Mouse (Mus musculus) stomach, embryonic 16.5 days (tissue): ENCODE results near the gene Cend1. TPM values are rescaled to one million over a fixed set of nuclear protein-coding genes. Genes with fewer than 3 reads are reported as not detected.

Experiments
- ATAC-seq: fragments of 200-750 bp; cut with Nextera tagmentation; 2 replicates; pipeline ENCODE4 v1.8.0; 2017; ENCODE audit warnings: moderate number of reproducible peaks, moderate TSS enrichment; ENCODE audit not compliant: insufficient read depth, low FRiP score
- H3K27ac ChIP-seq: fragments of 300-500 bp; sonication (generic); 2 replicates; pipeline ENCODE4 v1.5.1; 2014; ENCODE audit warnings: low read length
- H3K27me3 ChIP-seq: fragments of 300-500 bp; sonication (generic); 2 replicates; pipeline ENCODE4 v1.6.1; 2014; ENCODE audit warnings: low read length, control low read depth, mixed read lengths; ENCODE audit not compliant: control insufficient read depth, insufficient read depth
- H3K36me3 ChIP-seq: fragments of 300-500 bp; sonication (generic); 2 replicates; pipeline ENCODE4 v1.6.1; 2014; ENCODE audit warnings: low read length; ENCODE audit not compliant: control insufficient read depth, insufficient read depth
- H3K4me1 ChIP-seq: fragments of 300-500 bp; sonication (generic); 2 replicates; pipeline ENCODE4 v1.6.1; 2014; ENCODE audit warnings: low read length, control low read depth, mixed read lengths; ENCODE audit not compliant: control insufficient read depth, insufficient read depth
- H3K4me2 ChIP-seq: fragments of 300-500 bp; sonication (generic); 2 replicates; pipeline ENCODE4 v1.6.1; 2014; ENCODE audit warnings: low read depth, low read length, mixed read lengths
- H3K4me3 ChIP-seq: fragments of 300-500 bp; sonication (generic); replicated peaks from 2 replicates; pipeline ENCODE4 v1.5.1; 2014; ENCODE audit warnings: mild to moderate bottlenecking, low read length
- H3K9ac ChIP-seq: fragments of 300-500 bp; sonication (generic); 2 replicates; pipeline ENCODE4 v1.6.1; 2014; ENCODE audit warnings: low read length
- H3K9me3 ChIP-seq: fragments of 300-500 bp; sonication (generic); replicated peaks from 2 replicates; pipeline ENCODE4 v1.6.1; 2016; ENCODE audit warnings: low read length, control low read depth; ENCODE audit not compliant: control insufficient read depth
- WGBS: fragments of 180-500 bp; shearing (Covaris S2); extraction: QIAGEN DNeasy Blood & Tissue Kit; methylation state at CpG from one replicate; pipeline ENCODE4 v1.1.7; 2014; 5-methylcytosine and 5-hydroxymethylcytosine counted together
- polyA plus RNA-seq: library from polyadenylated mRNA; unstranded; fragments of >200 nt; fragmentation: Nextera tagmentation; extraction: Ambion mirVana; gene quantifications from 2 replicates; pipeline ENCODE4 v1.2.1, GENCODE M21; 2015

The Cend1 gene
- polyA plus RNA-seq, 1 experiment from 2014 or later = 2.6 TPM

DNA sequence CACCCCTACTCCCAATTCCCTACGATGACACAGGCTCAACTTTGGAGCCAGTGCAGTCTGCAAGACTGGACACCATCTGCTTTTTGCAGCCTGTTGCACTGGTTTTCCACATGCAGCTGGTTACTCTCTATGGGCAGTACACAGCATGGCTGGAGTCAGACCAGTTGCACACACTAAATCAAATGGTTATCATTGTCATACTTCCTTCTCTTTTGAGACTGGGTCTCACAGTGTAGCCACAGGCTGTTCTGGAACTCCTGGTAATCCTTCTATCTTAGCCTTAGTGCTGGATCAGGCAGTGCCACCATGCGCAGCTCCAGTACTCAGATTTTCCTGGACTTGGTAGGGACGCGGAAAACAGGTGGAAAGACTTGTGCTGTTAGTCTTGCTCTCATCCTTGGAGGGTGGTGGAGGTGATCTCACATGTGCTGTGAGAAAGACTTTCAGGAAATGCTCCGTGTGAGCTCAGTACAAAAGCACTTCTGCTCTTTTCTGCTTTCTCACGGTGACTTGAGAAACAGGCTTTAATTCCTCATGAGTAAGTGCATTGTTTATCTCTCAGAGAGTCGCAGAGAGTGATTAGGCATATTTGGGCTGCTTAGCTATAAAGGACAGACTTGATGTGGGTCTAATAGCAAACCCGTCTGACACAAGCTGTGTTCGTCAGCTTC lies 36.6 kb downstream of the Cend1 start:
- Histone ChIP-seq H3K4me2 (peak overlapping the region; percentile 98), H3K36me3 (0 out of 2 replicates have a peak, but pooled peaks cover 6% of the 10 kb centered on the region), H3K9me3 (no peaks in the 10 kb centered on the region), H3K27me3 (no peaks in the 10 kb centered on the region), H3K27ac (peak overlapping the region; percentile 80), H3K4me1 (peaks cover 14% of the 10 kb centered on the region), H3K9ac (peak overlapping the region; percentile 82), H3K4me3 (peak overlapping the region; percentile 86)
- ATAC-seq = peak; percentile 23; the same call in 1 of the 2 replicates
- 27% methylated on average over 9 of the region's 9 CpGs for WGBS

DNA sequence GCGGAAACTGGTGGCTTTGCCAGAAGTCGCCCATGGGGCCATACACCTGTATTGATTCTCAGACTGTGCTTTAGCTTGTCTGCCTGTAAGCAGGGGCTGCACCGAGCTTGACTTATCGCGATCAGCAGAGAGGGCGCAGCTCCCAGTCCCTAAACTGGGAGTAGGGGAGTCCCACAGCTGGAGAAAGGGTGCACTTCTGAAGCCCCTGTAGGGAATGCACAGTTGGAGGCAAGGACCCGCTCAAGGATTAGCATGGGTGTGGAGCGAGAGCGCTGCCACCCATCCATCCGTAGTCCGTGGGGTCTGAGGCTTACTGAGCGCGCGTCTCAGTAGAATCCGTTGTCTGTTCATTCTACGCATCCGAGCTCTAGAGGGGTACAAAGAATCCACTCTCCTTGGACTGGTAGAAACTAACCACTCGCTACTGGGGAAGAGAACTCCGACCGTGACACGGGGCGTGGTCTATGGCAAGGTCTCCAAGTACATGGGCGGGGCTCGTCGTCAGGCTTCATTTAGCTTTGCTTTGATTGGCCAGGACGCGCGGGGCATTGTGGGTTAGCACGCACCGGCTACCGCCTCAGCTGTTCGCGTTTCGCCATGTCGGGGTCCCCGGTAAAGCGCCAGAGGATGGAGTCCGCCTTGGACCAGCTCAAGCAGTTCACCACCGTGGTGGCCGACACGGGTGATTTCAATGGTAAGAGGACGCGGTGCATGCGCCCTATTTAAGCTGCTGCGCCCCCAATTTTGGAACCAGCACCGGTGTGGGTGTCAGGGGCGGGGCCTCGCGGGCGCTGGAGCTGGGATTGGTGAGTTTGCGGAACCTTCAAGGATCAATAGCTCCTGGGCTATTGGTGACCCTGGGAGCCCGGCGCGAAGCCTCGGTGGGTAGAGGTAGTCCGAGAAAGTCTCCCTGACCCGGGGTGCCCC lies 37.4 kb downstream of the Cend1 start, which contains the start of gene Taldo1:
Gene Taldo1 (plus strand): TSS at position 575 of the 927 bp plus-strand sequence.
- Histone ChIP-seq H3K27me3 (no peaks in the 10 kb centered on the region), H3K9me3 (no peaks in the 10 kb centered on the region), H3K36me3 (0 out of 2 replicates have a peak, but pooled peaks cover 6% of the 10 kb centered on the region), H3K4me2 (peak within 1 kb of the TSS; percentile 98), H3K4me3 (peak within 1 kb of the TSS; percentile 86), H3K4me1 (peaks cover 14% of the 10 kb centered on the region), H3K27ac (peak within 1 kb of the TSS; percentile 80), H3K9ac (peak within 1 kb of the TSS; percentile 82)
- peak; percentile 96 for ATAC-seq
- WGBS = under 1% methylated on average over 57 of the region's 57 CpGs

DNA sequence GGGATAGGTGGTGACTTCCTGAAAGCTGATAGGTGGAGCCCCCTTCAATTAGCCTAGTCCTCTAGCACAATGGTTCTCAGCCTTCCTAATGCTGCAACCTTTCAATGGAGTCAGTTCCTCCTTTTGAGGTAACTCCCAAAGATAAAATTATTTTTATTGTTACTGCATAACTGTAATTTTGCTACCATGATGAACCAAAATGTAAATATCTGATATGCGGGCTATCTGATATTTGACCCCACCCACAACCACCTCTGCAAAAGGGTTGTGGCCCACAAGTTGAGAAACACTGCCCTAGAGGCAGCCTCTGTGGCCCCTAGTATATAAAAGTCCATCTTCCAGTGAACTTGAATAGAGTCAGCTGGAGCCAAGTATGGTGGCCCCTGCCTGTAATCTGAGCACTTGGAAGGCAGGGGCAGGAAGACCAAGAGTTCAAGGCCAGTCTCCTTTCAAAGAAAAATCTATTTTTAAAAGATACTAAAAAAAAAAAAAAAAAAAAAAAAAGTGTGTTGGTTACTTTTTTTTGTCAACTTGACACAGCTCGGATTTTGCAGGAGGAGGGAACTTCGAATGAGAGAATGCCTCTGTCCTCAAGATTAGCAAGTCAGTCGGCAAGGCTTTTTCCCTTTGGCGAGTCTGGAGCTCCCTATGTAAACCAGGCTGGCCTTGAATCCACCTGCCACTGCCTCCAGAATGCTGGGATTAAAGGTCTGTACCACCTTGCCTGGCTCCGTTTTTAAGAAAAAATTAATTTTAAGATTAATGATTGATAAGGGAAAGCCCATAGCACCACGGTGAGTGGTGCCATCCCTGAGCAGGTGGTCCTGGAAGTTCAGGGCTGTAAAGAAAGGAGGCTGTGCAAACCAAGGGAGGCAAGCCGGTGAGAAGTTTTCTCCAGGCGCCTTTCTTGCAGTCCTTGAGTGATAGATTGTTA lies 38.7 kb downstream of the Cend1 start:
- H3K36me3 ChIP-seq = no peaks in the 10 kb centered on the region
- no peak overlapping the region for H3K4me3 ChIP-seq
- H3K9ac ChIP-seq = no peak overlapping the region
- no peaks in the 10 kb centered on the region for H3K9me3 ChIP-seq
- ATAC-seq = no peak
- H3K27ac ChIP-seq = no peak overlapping the region
- H3K4me2 ChIP-seq = peak overlapping the region; percentile 98; the same call in 1 of the 2 replicates
- 53% methylated on average over 9 of the region's 9 CpGs for WGBS
- H3K4me1 ChIP-seq = peaks cover 14% of the 10 kb centered on the region
- no peaks in the 10 kb centered on the region for H3K27me3 ChIP-seq

DNA sequence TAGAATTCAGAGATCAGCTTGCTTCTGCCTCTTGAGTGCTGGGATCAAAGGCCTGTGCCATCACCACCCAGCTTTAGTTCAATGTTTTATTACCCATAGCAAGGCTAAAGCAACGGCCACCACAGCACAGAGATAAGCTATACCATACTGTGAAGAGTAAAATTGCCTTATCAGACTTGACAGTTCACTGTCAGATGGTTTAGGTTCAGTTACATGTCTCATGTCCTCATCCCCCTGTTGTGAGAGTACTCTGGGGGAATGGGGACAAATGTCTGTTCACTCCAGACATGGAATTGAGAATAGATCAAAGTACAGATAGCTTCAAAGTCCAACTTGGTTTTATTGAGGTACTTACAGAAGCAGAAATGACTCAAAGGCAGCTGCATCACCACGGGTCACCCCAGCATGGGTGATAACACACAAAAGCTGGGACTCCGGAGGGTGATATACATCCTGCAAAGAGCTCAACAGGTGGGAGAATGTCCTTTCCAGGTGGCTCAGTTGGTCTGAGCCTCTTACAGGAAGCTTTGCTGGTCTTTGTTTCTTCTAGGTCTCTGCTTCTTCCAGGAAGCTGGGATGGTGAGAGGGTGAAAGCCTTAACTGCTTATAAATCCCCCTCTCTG lies 40.7 kb downstream of the Cend1 start:
- Histone ChIP-seq H3K9me3 (no peaks in the 10 kb centered on the region), H3K9ac (no peak overlapping the region), H3K27ac (no peak overlapping the region), H3K4me3 (no peak overlapping the region), H3K4me1 (peaks cover 14% of the 10 kb centered on the region), H3K36me3 (no peaks in the 10 kb centered on the region), H3K4me2 (no peak overlapping the region), H3K27me3 (no peaks in the 10 kb centered on the region)
- no peak for ATAC-seq
- 45% methylated on average over 3 of the region's 3 CpGs for WGBS

DNA sequence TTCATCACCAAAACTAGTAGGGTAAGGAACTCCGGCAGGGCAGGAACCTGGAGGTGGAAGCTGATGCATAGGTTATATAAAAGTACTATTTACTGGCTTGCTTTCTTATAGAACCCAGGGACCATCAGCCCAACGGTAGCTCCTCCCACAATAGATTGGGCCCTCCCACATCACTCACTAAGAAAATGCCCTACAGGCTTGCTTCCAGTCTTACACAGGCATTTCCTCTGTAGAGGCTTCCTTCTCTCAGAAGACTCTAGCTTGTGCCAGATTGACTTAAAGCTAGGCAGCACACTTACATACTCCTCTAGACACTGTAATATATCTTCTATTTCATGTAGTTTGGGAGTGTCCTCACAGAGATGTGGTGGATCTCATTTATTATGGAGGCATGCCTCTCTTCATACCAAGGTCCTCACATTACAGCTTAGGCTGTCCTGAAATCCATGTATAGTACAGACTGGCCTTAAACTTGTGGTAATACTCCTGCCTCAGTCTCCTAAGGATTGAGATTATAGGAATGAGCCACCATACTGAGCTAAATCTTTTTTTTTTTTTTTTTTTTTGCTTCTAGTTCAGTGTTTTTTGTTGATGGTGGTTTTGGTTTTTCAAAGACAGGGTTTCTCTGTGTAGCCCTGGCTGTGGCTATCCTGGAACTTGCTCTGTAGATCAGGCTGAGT lies 41.3 kb downstream of the Cend1 start:
- WGBS = 42% methylated on average over 2 of the region's 2 CpGs
- no peak overlapping the region for H3K9ac ChIP-seq
- no peaks in the 10 kb centered on the region for H3K36me3 ChIP-seq
- H3K4me1 ChIP-seq = peaks cover 11% of the 10 kb centered on the region
- H3K27ac ChIP-seq = no peak overlapping the region
- no peak overlapping the region for H3K4me2 ChIP-seq
- ATAC-seq = no peak
- no peaks in the 10 kb centered on the region for H3K9me3 ChIP-seq
- H3K27me3 ChIP-seq = no peaks in the 10 kb centered on the region
- no peak overlapping the region for H3K4me3 ChIP-seq

DNA sequence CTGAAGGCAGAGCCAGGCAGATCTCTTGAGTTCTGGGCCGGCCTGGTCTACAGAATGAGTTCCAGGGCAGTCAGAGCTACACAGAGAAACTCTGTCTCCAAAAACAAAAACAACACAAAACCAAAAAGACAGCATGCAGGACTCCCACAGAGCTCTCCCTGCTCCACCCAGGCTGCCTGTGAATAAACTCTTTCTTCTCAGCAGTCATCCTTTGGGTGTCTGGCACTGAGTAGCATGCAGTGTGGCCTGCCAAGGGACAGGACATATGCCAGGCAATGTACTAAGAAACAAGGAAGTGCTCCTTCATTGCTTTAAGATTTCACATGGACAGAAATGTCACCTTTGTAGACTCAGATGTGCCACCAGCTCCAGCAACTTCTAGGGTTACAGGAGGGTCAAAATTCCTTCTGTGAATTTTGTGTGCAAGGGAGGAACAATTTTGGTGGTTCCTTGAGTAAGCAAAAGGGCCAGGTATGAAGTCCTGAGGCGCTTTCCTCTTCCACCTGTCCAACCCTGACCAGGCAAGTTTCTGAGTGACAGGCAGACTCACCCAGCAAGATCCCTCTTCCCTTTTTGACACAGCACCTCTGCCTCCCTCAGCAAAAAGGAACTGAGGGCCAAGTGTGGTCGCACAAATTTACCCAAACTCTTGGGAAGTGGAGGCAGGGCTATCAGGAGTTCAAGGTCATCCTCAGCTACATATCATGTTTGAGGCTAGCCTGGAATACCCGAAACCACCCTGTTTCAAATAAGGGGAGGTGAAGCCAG lies 48.0 kb downstream of the Cend1 start:
- Histone ChIP-seq H3K9ac (no peak overlapping the region), H3K4me2 (no peak overlapping the region), H3K36me3 (no peaks in the 10 kb centered on the region), H3K27ac (no peak overlapping the region), H3K9me3 (no peaks in the 10 kb centered on the region), H3K27me3 (no peaks in the 10 kb centered on the region), H3K4me3 (no peak overlapping the region), H3K4me1 (no peaks in the 10 kb centered on the region)
- 73% methylated on average over 4 of the region's 4 CpGs for WGBS
- no peak for ATAC-seq

DNA sequence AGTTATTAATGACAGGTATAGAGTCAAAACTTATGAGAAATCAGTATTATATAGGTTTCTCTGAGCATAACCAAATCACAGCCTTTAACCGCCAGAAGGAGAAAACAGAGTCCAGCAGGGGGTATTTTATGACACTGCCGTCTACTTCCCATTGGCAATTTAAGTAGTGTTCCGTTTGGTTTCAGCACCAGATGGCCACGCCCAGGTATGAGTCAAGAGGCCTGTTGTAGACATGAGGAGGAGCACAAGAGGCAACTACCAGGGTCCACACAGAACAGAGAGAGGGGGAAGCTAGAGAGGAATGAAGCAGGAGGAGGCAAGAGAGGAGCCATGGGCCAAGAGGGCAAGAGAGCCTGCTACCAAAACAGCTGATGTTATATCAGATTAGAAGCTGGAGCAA lies 49.7 kb downstream of the Cend1 start:
- H3K4me1 ChIP-seq = no peaks in the 10 kb centered on the region
- no peak overlapping the region for H3K4me2 ChIP-seq
- no peak overlapping the region for H3K27ac ChIP-seq
- no peaks in the 10 kb centered on the region for H3K27me3 ChIP-seq
- no peaks in the 10 kb centered on the region for H3K36me3 ChIP-seq
- no peak overlapping the region for H3K4me3 ChIP-seq
- H3K9ac ChIP-seq = no peak overlapping the region
- ATAC-seq = no peak
- H3K9me3 ChIP-seq = no peaks in the 10 kb centered on the region
- WGBS = 54% methylated on average over 4 of the region's 4 CpGs
